Mouse (Mus musculus) thymus, adult 2 months (tissue): ENCODE measurements around the gene Srbd1.

Source experiments
- CTCF ChIP-seq: fragments of 200-500 bp; IDR thresholded peaks from 2 replicates; pipeline ENCODE4 v1.5.1; 2012; ENCODE audit warnings: mild to moderate bottlenecking, control low read depth, low read length, moderate library complexity, borderline replicate concordance; ENCODE audit not compliant: control insufficient read depth, poor library complexity, insufficient read depth; ENCODE audit errors: extremely low read depth
- POLR2A ChIP-seq: fragments of 200-500 bp; IDR thresholded peaks from 2 replicates; pipeline ENCODE4 v1.6.1; 2012; ENCODE audit warnings: mild to moderate bottlenecking, low read length, control low read depth, moderate library complexity; ENCODE audit not compliant: control insufficient read depth, poor library complexity, insufficient read depth; ENCODE audit errors: extremely low read depth

DNA sequence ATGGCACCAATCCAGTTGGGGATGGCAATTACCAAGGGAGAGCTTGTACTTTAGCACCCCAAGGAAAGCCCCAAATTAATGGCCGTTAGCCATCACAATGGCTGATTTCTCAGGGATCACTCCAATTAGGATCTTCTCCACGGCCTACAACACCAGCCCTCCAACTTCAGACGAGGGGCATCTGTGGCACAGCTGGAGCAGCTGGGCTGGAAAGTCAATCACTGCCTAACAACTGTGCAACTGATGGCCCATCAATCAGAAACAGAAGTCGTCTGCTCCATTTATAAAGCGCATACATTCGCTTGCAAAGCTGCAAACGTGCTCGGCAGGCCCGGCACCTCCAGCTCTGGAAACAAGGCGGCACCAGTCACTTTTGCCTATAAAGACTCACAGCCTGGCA lies 209.7 kb downstream of the Srbd1 start:
- TF ChIP-seq CTCF (no peak), POLR2A (no peak)
